9 mouse cellular contexts compared by ENCODE assay signal in genomic region chr17:31827206-31827605, GRCm38 (mm10). TPM values are rescaled to one million over a fixed set of nuclear protein-coding genes. Genes with fewer than 3 reads are reported as not detected.
DNase-seq lines count a peak whose midpoint lies in the region; ATAC-seq and TF ChIP-seq lines count a peak whose summit lies in the region.
"Had no signal": no experiment of that assay in that cellular context is flagged by ENCODE, and none has a peak within 500 bp of the region (broad histone marks: within the 10 kb centered on the region; RNA-seq: fewer than 3 reads in every experiment).

No protein-coding gene starts in this region.

- DNase-seq in adrenal gland, adult 2 months: peak; percentile 76
- DNase-seq in adrenal gland, adult 18-20 months (ENCODE audit: low spot score in 2 of 2): no peak
- peak; percentile 87 for DNase-seq in adrenal gland, postnatal 10 days
- peak; percentile 83 to 84 for DNase-seq in heart, adult 18-20 months
- DNase-seq in lung, embryonic 14.5 days: peak; percentile 95
- DNase-seq in testis, postnatal 10 days (ENCODE audit: low spot score): peak; percentile 89

- TF ChIP-seq CTCF in intestine, postnatal 0 days (IDR thresholded peaks at IDR 0.05; ENCODE audit: low read depth): no peak
- TF ChIP-seq CTCF in lung, embryonic 14.5 days (IDR thresholded peaks at IDR 0.05; ENCODE audit: low read depth): no peak

- no peaks in the 10 kb centered on the region for H3K27me3 ChIP-seq in intestine, postnatal 0 days (replicated peaks; ENCODE audit: control insufficient read depth, insufficient read depth, low read length)
- H3K27me3 ChIP-seq in lung, embryonic 14.5 days (ENCODE audit: insufficient read depth, low read length): no peaks in the 10 kb centered on the region

- H3K36me3 ChIP-seq in intestine, postnatal 0 days (ENCODE audit: control insufficient read depth, insufficient read depth): no peaks in the 10 kb centered on the region
- H3K36me3 ChIP-seq in lung, embryonic 14.5 days (ENCODE audit: insufficient read depth): no peaks in the 10 kb centered on the region

- 0 out of 2 replicates have a peak, but pooled peaks cover 6% of the 10 kb centered on the region for H3K4me1 ChIP-seq in intestine, postnatal 0 days (replicated peaks; ENCODE audit: control insufficient read depth, insufficient read depth, low read length)
- H3K4me1 ChIP-seq in lung, embryonic 14.5 days (ENCODE audit: insufficient read depth): peaks cover 20% of the 10 kb centered on the region

- no peak overlapping the region for H3K4me3 ChIP-seq in intestine, postnatal 0 days (ENCODE audit: low read depth, low read length)
- no peak overlapping the region for H3K4me3 ChIP-seq in lung, embryonic 14.5 days (ENCODE audit: low read depth, low read length)

- H3K9me3 ChIP-seq in intestine, postnatal 0 days (ENCODE audit: control insufficient read depth): no peaks in the 10 kb centered on the region
- H3K9me3 ChIP-seq in lung, embryonic 14.5 days (ENCODE audit: low read depth, low read length): no peaks in the 10 kb centered on the region

- H3K9ac ChIP-seq in intestine, postnatal 0 days (ENCODE audit: low read depth, low read length): no peak overlapping the region; the same call in 1 of the 2 replicates
- H3K9ac ChIP-seq in lung, embryonic 14.5 days: 0 out of 2 replicates have a peak overlapping the region, but pooled peaks have one; percentile 13

- ATAC-seq in intestine, postnatal 0 days: 0 out of 2 replicates have a peak, but pooled peaks have one; percentile 58
- ATAC-seq in lung, embryonic 14.5 days (ENCODE audit: insufficient read depth): peak; percentile 90
- ATAC-seq in erythroblast, adult 5-6 weeks (replicated peaks; ENCODE audit: low FRiP score, poor library complexity, severe bottlenecking): no peak

- 31% methylated on average over 5 of the region's 5 CpGs for WGBS in intestine, postnatal 0 days
- WGBS in lung, embryonic 14.5 days: 18% methylated on average over 5 of the region's 5 CpGs

- H3K27ac ChIP-seq in intestine, postnatal 0 days (ENCODE audit: low read depth, low read length): peak overlapping the region; percentile 50; the same call in 1 of the 2 replicates
- peak overlapping the region; percentile 94 for H3K27ac ChIP-seq in lung, embryonic 14.5 days (ENCODE audit: low read depth)
- H3K27ac ChIP-seq: macrophage had no signal

- H3K4me2 ChIP-seq in intestine, postnatal 0 days (replicated peaks; ENCODE audit: low read depth): no peak overlapping the region
- no peak overlapping the region; the same call in 1 of the 2 replicates for H3K4me2 ChIP-seq in lung, embryonic 14.5 days

RNA-seq across cellular contexts. Expression of gene Sik1, which starts 28.4 kb away (rescaled TPM):
- total RNA-seq in adrenal gland, adult 2 months (2021): 10 to 100 TPM; 60.5 to 77.1 TPM
- polyA plus RNA-seq in adrenal gland, adult 2 months (2012; rRNA removed): 23.4 and 48.1 TPM in 2 replicates
- 10 to 100 TPM; 41.3 to 81.9 TPM for total RNA-seq in adrenal gland, adult 18-20 months (2021)
- 100 to 1,000 TPM in 1 of 2 experiments, 10 to 100 TPM in 1; 25.4 to 112 TPM for total RNA-seq in adrenal gland, postnatal 10 days (2021)
- 10 to 100 TPM; 50.5 to 54.1 TPM for total RNA-seq in heart, adult 18-20 months (2021)
- 2.9 and 3.8 TPM in 2 replicates for polyA plus RNA-seq in intestine, postnatal 0 days (2015; fragmentation: Nextera tagmentation; extraction: Ambion mirVana)
- 25.0 and 26.2 TPM in 2 replicates for polyA plus RNA-seq in lung, embryonic 14.5 days (2014; fragmentation: Nextera tagmentation; extraction: Ambion mirVana)
- 1.5 and 4.2 TPM in 2 replicates for total RNA-seq in erythroblast, adult 5-6 weeks (2015; ENCODE audit: low replicate concordance)
- 2.8 and 3.5 TPM in 2 replicates for total RNA-seq in erythroblast, adult 5-6 weeks (2017; ENCODE audit: low replicate concordance)

Comparison
In these comparisons a context has a peak if more than half of its experiments do, and no peak if none do; other contexts are left out.
1. DNase-seq: peak in adrenal gland, adult 2 months (single experiment), adrenal gland, postnatal 10 days (single experiment), heart, adult 18-20 months (2 of 2), lung, embryonic 14.5 days (single experiment) and testis, postnatal 10 days (single experiment); none in adrenal gland, adult 18-20 months (0 of 2).
2. RNA of gene Sik1, which starts 28.4 kb away (total RNA-seq): 25.4 to 112 TPM in adrenal gland, postnatal 10 days, 41.3 to 81.9 TPM in adrenal gland, adult 18-20 months, 60.5 to 77.1 TPM in adrenal gland, adult 2 months and 50.5 to 54.1 TPM in heart, adult 18-20 months; 1.5 to 4.2 TPM in erythroblast, adult 5-6 weeks; every median in the first group is over 4 times any median in the second.